ENCODE assay signal across 31 mouse cellular contexts in genomic region chr4:53904335-53904734, GRCm38 (mm10).
"Had no signal": no experiment of that assay in that cellular context is flagged by ENCODE, and none has a peak within 500 bp of the region (broad histone marks: within the 10 kb centered on the region; RNA-seq: fewer than 3 reads in every experiment).

No protein-coding gene starts in this region.

- H3K27ac ChIP-seq: heart, embryonic 13.5 days; heart, embryonic 15.5 days; hindbrain, embryonic 10.5 days; hindbrain, embryonic 12.5 days; hindbrain, embryonic 13.5 days; hindbrain, embryonic 14.5 days; hindbrain, embryonic 15.5 days; hindbrain, postnatal 0 days; intestine, embryonic 15.5 days; kidney, embryonic 15.5 days; kidney, postnatal 0 days; layer of hippocampus, adult 2 months; left cerebral cortex, adult 2 months had no signal

- H3K36me3 ChIP-seq: heart, embryonic 12.5 days; heart, embryonic 13.5 days; heart, embryonic 15.5 days; hindbrain, embryonic 10.5 days; hindbrain, embryonic 12.5 days; hindbrain, embryonic 13.5 days; hindbrain, embryonic 15.5 days; intestine, embryonic 15.5 days; kidney, embryonic 15.5 days had no signal

- H3K4me2 ChIP-seq: heart, embryonic 11.5 days; heart, embryonic 12.5 days; heart, embryonic 13.5 days; heart, embryonic 15.5 days; hindbrain, embryonic 12.5 days; hindbrain, embryonic 13.5 days; hindbrain, embryonic 14.5 days; hindbrain, embryonic 15.5 days; intestine, embryonic 15.5 days; kidney, embryonic 15.5 days had no signal

- H3K4me1 ChIP-seq: heart, embryonic 13.5 days; heart, embryonic 15.5 days; hindbrain, embryonic 12.5 days; hindbrain, embryonic 15.5 days; intestine, embryonic 15.5 days; kidney, embryonic 15.5 days had no signal

- H3K4me3 ChIP-seq: heart, embryonic 12.5 days; heart, embryonic 13.5 days; heart, embryonic 15.5 days; hindbrain, embryonic 10.5 days; hindbrain, embryonic 12.5 days; hindbrain, embryonic 13.5 days; hindbrain, embryonic 15.5 days; intestine, embryonic 15.5 days; kidney, embryonic 15.5 days; layer of hippocampus, adult 2 months; left cerebral cortex, adult 2 months had no signal

- DNase-seq: heart, postnatal 10 days; heart, postnatal 14 days; heart, postnatal 36 days; heart, postnatal 4 days; kidney, adult 11 months; kidney, adult 18-20 months; kidney, adult 2 months; kidney, adult 8-10 months; kidney, adult 9 months; kidney, postnatal 10 days; kidney, postnatal 14 days; kidney, postnatal 25 days; kidney, postnatal 36 days; kidney, postnatal 4 days; layer of hippocampus, adult 9-11 months; layer of hippocampus, postnatal 36 days had no signal

- H3K9me3 ChIP-seq: heart, embryonic 12.5 days; heart, embryonic 13.5 days; heart, embryonic 15.5 days; hindbrain, embryonic 10.5 days; hindbrain, embryonic 12.5 days; hindbrain, embryonic 13.5 days; hindbrain, embryonic 15.5 days; intestine, embryonic 15.5 days; kidney, embryonic 15.5 days had no signal

- H3K9ac ChIP-seq: heart, embryonic 12.5 days; heart, embryonic 13.5 days; heart, embryonic 15.5 days; hindbrain, embryonic 12.5 days; hindbrain, embryonic 13.5 days; hindbrain, embryonic 14.5 days; hindbrain, embryonic 15.5 days; intestine, embryonic 15.5 days; kidney, embryonic 15.5 days had no signal

- H3K27me3 ChIP-seq: heart, embryonic 12.5 days; heart, embryonic 15.5 days; hindbrain, embryonic 12.5 days; hindbrain, embryonic 13.5 days; hindbrain, embryonic 15.5 days; intestine, embryonic 15.5 days; kidney, embryonic 15.5 days had no signal
